Mouse (Mus musculus) mature B cell (primary cell): ENCODE results near the gene Pigt.

Experiments
- in situ Hi-C: fragments of 300-500 bp; cut with MboI; formaldehyde crosslinking; loops from 2 replicates; pipeline ENCODE4 v1.14.3; 2019

The Pigt gene

DNA sequence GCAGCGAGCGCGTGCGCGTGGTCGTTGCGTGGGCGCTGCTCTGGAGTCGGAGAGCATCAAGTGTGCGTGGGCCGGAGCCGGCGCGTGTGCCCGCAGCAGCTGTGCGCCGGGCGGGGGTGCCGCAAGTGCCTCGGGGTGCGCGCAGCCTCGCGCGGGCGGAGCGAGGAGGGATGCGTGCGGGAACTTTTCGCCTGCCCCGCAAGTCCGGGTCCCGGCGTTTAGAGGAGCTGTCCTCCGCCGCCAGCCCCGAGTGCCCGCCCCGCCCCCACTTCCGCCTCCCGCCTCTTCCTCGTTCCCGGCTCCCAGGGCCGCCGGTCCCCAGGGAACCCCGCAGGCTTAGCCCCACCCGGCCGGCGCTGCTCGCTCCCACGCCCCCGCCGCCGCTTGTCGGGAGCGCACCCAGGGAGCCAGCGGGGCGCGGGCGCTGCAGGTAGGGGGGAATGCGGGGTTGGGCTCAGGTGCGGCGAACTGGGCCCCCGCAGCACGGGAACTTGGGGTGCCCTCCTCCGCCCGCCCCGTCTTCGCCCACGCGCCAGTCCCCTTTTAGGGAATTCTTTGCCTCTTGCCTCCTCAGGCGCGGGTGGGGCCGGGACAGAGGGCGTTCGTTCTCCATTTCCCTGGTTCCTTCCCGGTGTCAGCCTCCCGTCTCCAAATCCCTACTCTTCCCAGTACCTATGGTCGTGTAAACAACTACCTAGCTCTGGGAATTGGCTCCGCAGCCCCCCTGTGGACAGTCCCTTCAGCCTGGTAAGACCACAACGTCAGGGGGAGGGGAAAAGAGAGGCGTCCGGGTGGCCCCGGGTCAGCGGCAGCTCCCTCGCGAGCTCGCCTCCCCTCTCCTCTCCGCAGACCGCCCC, 10.8 kb upstream of the Pigt start:
- in situ Hi-C loops = no loop called here

DNA sequence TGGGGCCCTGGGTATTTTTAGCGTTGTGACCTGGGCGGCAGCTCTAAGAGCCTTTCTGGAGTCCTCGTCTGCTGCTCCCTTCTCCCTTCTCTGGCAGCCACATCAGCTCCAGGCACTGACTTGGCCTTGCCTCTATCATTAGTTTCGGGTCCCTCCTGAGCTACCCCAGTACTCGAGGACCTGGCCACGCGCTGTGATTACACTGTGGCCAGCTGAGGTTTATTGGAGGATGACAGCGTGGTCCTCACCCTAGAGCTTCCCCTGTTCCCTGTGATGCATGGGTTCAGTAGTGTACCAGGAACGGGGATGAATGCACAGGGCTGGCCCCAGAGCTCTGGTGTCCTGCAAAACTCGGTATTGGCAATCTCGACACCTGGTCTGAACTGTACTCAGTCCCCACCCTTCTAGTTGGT, 10.2 kb upstream of the Pigt start:
- in situ Hi-C loops = no loop called here

DNA sequence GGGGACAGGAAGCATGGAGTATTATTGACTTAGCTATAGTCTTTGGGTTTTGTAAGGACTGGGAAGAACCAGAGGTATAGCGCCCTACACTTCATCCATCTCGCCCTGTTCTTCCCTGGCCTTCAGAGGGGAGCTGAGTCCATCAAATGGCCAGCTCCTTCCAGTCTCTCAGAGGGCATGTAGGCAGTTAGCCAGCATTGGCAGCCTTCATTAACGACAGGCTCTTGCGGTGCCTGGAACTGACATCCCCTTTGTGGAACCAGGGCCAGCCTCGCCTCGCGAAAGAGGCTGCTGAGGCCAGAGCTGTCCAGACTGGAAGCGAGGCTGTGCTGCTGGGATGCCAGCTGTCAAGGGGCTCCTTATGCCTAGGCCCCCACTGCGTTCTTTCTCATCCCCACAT, 9.5 kb upstream of the Pigt start:
- in situ Hi-C loops = no loop called here

DNA sequence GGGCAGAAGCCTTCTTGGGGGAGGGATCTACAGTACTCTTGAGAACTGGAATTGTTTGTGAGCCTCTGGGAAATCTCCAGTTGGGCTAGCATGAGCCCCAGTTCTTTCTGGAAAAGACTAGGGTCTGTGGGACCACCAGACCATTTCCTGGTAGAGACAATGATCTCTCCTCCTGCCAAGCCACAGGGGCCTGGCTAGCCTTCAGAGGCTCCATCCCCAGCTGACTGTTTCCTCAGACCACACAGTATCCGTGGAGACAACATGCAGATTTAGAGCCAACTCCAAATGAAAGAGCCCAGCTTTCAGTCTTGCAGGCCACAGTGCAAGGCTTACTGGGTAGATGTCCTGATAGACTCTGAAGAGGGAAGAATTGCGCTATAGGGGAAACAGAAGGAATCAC, 3.2 kb upstream of the Pigt start:
- in situ Hi-C loops = no loop called here

DNA sequence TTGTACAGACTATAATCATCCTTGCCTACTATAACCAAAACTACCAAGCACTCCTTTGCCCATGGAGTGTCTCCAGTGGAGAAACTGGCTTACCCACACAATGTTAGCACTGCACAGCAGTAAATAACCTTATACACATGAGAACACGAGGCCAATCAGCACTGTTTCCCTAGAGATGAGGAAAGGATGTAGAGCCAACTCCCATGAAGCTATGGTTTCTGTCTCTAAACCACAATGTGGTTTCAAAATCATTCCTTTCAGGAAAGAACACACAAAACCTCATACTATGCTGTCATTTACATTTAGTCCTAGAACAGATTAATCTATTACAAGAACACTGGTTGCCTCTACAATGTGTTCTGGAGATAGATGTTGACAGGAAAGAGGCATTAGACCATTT, 989 bp upstream of the Pigt start:
- in situ Hi-C loops = loop anchor here (5.0 kb wide), 1 partner anchor 34 kb away; the partner anchor contains the start of gene Gm20458

DNA sequence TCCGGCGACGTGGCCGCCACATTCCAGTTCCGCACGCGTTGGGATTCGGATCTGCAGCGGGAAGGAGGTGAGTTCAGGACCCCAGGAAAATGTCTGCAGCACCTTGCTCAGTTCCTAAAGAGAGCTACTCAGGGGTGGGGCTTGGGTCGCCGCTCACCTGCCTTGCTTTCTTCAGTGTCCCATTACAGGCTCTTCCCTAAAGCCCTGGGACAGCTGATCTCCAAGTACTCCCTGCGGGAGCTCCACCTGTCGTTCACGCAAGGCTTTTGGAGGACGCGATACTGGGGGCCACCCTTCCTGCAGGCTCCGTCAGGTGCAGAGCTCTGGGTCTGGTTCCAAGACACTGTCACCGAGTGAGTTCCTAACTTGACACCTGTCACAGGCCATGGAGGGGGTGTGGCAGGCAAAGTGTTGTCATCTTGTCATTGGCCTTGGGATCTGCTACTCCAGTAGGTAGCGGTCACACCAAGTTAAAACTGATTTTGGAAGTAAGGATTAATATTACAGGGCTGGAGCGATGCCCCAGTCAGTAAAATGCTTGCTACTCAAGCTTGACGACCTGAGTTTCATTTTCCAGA, 460 bp downstream of the Pigt start:
- in situ Hi-C loops = loop anchor here (5.0 kb wide), 1 partner anchor 35 kb away; the partner anchor contains the start of gene Gm20458

DNA sequence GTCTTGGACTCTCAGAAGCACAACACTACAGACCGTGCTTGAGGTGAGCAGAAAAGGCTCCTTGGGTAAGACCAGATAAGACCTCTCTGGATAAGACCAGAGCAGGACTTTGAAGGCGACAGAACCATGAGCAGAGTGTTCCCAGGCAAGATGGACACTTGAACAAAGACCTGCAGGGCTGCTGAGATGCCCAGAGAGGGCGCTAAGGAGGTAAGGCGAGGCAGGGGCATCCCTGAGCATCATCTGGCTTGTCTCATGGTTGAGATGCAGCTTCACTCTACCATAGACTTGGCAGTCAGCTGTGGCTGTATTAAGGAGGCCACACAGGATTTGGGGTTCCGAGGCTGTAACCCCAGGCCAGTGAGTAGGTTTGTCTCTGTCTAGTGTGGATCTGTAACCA, 2.0 kb downstream of the Pigt start:
- in situ Hi-C loops = loop anchor here (5.0 kb wide), 1 partner anchor 37 kb away; the partner anchor contains the start of gene Gm20458

DNA sequence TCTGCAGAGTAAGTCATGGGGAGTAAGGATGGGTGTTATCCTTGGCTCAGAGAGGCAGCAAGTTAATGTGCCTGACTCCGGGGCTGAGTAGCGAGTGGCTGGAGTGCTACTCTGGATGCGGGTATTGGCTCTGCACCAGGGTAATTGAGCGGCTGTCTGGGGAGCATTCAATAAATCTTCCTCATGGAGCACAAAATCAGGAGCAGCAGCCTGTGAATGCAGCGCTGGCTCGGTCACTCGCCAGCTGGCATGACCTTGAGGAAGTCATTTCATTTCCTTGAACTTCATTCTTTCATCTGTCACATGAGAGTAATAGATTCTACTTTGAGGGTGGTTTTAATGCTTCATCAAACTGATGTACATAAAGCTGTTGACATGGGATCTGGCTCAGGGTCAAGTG, 3.2 kb downstream of the Pigt start:
- in situ Hi-C loops = no loop called here

DNA sequence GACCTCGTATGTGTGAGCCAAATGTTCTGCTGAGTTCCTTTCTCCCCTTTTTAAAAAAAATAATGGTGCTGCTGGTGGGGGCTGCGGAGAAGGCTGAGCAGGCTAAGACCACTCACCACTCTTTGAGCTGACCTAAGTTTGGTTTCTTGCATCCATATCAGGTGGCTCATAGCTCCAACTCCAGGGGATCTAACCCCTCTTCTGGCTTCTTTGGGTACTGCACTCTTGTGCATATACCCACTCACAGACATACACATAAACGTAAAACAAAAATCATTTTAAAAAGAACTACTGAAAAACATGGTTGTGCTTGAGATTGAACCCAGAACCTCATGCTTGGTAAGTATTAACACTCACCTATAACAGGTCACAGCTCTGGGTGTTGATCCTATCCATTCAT, 7.6 kb downstream of the Pigt start:
- in situ Hi-C loops = no loop called here

DNA sequence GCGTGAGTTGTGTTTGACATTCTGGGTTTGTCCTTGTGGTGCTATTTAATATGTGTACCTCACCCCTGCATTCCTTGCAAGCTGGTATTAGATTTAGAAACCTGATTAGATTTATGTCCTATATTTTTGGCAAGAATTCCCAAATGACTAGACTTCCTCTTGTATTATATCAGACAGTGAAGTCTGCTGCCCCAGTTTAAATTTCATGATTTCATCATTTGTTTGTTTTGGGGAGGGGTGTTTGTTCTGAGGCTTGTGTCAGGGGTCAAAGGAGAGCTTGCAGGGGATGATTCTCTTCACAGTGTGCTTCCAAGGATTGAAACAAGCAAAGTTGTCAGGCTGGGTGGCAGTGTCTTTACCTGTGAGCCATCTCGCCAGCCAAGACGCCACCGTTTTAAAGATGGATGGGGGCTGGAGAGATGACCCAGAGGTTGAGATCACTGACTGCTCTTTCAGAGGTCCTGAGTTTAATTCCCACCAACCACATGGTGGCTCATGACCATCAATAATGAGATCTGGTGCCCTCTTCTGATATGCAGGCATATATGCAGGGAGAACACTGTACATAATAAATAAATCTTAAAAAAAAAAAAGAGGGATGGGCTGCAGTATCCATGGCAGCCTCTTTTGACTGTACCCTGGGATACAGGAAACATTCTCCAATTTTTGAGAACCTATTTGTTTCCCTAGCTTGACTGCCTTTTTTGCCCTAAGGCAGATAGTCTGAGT, 8.5 kb downstream of the Pigt start:
- in situ Hi-C loops = no loop called here

DNA sequence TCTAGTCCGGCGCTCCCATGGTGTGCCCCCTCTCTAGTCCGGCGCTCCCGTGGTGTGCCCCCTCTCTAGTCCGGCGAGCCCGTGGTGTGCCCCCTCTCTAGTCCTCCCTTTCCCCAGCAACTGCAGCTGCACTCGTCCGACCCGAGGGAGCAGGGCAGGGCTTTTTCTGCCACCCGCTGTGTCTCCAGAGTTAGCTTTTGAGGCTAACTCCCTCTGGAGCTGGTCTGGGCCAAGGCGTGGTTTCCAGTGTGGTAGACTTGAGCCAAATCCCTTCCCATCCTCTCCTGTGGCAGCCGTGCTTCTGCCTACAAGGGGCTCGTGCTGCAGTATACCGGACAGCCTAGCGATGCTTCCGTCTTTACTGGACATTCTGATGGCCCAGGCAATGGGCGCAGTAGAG, 10.5 kb downstream of the Pigt start:
- in situ Hi-C loops = no loop called here

DNA sequence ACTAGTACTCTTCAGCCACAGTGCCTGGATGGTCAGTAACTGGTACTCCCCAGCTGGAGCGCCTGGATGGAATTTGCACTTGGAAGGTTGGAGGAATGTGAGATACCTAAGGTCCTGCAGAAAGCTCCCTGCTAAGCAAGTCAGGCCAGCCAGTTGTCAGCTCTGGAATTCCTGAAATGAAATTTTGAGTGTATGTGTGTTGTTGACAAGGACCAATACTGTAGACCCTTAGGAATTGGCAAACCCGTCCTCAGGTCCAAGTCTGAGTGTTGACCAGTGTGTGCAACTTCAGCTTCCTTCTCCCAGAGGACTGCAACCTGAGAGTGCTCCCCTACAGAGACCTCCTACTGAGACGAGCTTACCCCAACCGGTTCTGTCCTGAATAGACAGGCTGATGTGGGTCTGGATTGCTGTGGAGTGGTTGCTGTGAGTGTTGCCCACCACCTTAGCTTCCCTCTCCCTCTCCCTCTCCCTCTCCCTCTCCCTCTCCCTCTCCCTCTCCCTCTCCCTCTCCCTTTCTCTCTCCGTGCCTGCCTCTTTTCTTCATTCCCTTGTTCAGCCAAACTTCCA, 13.4 kb downstream of the Pigt start:
- in situ Hi-C loops = no loop called here

DNA sequence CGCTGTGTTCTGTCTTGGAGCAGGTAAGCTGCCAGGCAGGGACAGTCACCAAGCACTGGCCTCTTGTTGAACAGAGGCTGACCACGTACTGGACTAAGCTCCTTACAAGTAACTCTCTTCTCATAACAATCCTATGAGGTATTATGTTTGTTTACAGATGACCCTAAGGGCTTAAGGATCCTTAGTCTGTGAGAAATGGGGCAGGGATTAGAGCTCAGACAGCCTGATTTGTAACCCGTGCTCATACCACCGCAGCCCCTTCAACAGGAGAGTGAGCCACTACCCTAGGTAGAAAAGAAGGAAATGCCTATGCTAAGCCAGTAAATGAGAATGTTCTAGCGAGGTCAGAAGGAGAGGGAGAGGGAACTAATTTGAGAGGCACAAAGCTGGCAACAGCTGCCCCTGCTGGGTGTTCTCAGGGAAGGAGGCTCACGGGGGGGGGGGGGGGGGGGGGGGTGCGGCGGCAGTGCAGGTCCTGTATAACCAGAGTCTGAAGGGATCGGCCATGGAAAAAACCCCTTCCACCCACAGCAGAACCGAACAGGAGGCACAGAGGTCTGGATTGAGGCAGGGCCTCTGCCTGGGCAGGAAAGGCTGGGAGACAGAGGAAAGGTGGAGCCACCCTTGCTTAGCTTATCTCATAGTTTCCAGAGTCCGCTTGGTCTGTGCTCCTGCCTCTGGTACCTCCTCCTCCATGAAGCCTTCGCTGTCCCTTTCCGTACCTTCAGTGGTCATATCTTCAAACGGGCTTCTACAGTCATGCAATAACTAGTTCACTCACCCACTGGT, 15.0 kb downstream of the Pigt start:
- in situ Hi-C loops = no loop called here

DNA sequence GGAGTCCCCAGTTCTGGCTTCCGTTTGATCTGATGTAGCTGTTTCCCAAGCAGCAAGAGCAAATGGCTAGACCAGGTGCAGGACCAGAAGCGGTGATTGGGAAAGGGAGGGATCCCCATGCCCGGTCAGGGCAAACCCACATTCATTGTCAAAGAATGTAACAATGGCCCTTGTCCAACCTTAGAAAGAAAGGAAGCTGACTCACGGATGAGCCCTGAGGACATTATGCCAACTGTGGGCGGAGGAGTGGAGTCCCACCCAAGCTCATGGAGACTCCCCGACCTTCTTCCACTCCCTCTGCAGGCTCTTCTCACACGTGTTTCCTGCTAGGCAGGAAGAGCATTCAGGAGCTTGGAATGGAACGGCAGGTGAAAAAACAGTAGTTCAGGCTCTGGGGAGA, 16.1 kb downstream of the Pigt start:
- in situ Hi-C loops = no loop called here

DNA sequence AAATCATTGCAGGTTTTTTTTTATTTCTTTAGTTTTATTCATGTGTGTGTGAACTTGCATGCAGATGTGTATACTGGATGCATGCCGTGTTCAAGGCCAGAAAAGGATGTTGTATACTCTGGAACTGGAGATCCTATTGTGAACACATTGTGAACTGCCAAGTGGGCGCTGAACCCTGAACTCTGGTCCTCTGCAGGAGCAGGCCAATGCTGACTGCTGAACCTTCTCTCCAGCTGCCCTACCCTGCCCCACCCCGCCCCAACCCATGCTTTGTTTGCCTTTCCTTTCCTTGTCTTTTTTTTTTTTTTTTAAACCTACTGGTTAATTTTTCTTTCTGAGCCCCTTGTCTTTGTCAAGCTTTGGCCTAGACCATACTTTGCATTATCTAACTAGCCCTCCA, 17.6 kb downstream of the Pigt start:
- in situ Hi-C loops = loop anchor here (5.0 kb wide), 1 partner anchor 98 kb away; no protein-coding TSS in a partner anchor

DNA sequence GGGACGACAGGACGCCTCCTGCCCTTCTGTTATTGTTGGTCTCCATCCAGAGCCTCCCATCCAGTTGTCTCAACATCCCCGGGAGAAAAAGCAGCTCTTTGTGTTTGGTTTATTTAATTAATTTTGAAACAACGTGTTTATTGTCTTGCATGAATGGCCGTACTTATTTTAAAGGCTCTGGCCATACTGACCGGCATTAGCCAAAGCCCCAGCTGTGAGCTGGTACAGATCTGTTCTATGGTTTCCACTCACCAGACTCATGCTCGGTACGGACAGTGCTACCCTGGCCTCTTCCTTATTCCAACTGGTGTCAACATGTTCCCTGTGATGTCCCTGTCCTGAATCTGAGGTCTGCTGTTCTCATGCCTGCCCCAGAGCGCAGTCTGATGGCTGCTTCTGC, 18.6 kb downstream of the Pigt start:
- in situ Hi-C loops = loop anchor here (5.0 kb wide), 1 partner anchor 99 kb away; no protein-coding TSS in a partner anchor

DNA sequence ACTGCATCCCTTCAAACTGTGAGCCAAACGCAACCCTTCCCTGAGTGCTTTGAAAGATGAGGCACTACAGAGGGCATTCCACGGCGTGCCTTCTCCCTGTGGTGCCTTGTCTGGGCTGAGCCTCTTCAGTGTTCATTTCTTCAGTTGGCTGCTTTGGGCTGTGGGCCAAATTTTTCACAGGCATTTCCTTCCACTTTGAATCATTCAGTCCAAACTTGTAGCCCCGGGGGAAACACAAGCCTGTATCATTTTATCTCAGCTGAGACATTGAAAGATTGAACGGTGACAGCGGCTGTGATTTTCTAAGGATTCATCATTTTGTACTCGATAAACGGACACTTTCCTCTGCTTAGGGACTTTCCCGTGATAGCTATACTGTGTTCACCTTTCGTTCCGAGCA, 19.3 kb downstream of the Pigt start:
- in situ Hi-C loops = loop anchor here (5.0 kb wide), 1 partner anchor 99 kb away; no protein-coding TSS in a partner anchor

DNA sequence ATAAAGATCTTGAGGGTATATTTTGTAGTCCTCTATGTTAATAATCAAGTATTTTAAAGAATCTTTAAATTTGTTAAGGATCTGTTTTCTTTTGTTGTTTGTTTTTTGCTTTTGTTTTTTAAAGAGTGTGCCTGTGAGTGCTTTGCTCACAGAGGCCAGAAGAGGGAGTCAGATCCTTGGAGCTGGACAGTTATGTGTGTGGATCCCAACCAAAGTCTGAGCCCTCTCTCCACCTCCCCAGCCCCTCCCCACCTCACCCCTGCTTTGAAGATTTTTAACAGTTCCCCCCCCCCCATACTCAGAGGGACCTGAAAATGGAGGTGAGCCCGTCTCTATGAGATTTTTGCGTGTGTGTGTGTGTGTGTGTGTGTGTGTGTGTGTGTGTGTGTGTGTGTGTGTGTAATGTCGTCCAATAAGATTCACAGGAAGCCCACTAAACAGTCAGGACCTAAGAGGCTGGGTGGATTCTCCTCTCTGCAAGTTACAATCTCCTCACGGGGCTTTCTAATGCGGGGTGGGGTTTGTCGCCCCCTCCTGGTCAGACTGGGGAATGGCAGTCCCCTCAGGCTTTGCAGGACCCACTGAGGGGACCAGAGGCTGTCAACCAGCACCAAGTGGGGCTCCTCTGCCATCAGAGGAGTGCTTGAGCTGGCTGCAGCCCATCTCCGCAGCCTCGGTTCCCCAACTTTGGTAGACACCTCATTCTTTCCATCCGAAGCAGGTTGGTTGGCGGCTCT, 20.3 kb downstream of the Pigt start:
- in situ Hi-C loops = loop anchor here (5.0 kb wide), 1 partner anchor 100 kb away; no protein-coding TSS in a partner anchor

DNA sequence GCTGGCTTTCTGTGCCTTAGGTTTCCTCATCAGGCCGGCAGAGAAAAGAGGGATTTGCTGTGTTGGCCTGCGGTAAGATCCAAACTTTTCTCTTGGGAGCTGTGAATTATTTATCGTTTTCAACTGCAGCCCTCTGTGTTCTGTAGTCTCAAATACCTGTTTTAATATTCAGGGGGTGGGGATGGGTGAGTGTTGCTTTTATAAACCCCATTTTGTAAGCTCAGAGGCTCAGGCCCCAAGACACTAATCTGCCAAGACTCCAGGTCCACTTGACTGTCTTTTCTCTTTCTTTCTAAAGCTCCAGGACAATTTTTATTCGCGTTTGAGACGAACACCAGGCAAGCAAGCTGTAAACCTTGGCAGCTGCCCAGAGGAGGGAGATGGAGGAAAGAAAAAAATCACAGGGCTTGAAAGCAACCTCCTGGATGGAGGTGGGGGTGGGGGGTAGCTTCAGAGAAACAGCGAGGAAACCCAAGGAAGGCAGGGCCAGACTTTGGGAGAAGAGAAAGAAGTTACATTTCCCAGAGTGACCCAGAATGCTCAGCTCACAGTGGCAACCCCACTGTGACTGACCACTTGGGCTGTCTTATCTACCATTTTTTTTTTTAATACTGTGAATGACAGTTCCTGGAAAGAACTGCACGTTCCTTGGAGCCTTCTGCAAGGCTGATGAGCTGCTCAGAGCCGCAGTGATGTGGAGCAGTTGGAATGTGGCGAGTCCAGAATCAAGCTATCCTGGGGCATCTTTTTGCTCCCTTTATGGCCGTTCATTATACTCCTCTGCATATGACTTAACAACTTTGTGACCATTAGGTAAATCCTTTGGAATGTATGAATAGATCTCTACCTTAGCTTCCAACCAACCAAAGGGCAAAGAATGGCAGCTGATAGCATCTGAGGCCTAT, 21.2 kb downstream of the Pigt start:
- in situ Hi-C loops = loop anchor here (5.0 kb wide), 1 partner anchor 101 kb away; no protein-coding TSS in a partner anchor
